Mouse (Mus musculus): ENCODE measurements around the gene Znhit2.
A peak's percentile ranks its signal among the peaks of the same experiment; 100 is the strongest.

Znhit2 gene

GRCm38 (mm10) chr19:6046294-6047153 is 14.5 kb upstream of the Znhit2 start, which contains the start of gene Syvn1:
Gene Syvn1, plus strand, starts transcription at chr19:6046576.
- DNase-seq (ENCODE audit: low spot score) = peak; percentile 88

DNA sequence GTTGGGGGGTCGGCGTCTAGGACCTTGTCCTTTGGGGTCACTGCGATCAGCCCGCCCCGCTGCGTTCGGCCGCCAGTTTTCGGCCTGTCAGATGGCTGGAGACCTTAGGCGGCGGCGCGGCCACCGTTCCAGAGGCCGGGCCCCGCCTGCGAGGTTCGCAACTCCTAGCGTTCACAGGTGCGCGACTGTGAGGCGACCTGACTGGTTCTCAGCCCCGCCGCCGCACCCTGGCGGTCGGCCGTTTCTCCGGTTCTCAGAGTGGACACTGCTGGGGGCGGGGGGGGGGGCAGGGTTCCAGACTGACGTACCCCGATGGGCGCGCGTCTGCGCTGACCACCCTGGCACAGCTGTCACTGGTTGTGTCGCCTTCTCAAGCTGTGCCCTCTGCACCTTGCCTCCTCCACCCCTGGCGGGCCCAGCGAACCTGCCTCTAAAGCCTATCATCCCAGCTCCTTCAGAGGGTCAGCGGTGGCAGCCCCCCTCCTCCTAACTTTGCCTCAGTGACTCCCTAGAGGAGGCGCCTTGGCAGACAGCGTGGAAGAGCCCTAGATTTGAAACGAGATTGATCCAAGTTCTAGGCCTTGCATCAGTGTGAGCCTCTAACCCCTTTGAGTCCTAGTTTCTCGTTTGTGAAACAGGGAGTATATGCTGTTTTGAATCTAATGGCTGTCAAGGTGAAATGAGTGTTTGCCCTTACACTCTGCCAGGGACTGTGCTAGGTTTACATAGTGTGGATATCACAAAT is 13.7 kb upstream of the Znhit2 start:
- no peak for DNase-seq (ENCODE audit: low spot score)

GRCm38 (mm10) chr19:6047899-6048166 is 13.2 kb upstream of the Znhit2 start:
- DNase-seq (ENCODE audit: low spot score) = no peak

- no peak for DNase-seq (ENCODE audit: low spot score)
Observed at GRCm38 (mm10) chr19:6048681-6049410, 12.1 kb upstream of the Znhit2 start.

DNA sequence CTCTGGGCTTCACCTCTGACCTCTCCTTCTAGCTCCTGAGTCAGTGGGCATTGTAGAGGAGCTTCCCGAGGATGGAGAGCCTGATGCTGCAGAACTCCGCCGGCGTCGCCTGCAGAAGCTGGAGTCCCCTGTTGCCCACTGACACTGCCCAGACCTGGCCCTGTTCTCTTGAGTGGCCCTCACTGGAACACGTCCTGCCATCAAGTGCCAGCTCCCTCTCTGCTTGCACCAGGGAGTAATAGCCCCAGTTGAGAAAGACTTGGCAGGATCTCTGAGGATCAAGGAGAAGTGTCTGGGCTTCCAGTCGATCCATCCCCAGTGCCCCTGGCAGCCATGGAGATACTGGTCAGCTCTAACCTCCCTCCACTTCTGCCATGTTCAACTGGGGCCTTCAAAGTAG is 8.5 kb upstream of the Znhit2 start:
- no peak for DNase-seq (ENCODE audit: low spot score)

DNA sequence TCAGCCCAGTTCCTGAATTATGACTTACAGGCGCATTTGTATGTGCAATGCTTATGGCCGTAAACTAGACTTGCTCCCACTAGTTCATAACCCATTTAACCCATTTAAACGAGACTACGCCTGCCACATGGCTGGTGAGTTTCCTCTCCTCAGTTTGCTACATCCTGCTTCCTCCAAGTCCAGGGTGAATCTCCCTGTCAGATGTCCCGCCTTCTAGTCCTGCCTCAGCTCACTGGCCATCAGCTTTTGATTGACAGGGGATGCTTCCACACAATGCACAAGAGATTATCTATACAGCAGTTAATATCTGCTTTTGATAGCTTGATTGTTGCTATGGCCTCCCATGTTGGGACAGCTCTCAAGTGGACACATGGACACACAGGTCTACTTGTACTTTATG is 6.7 kb upstream of the Znhit2 start:
- DNase-seq (ENCODE audit: low spot score) = no peak

GRCm38 (mm10) chr19:6056696-6057095 is 4.3 kb upstream of the Znhit2 start:
- no peak for DNase-seq (ENCODE audit: low spot score)

DNA sequence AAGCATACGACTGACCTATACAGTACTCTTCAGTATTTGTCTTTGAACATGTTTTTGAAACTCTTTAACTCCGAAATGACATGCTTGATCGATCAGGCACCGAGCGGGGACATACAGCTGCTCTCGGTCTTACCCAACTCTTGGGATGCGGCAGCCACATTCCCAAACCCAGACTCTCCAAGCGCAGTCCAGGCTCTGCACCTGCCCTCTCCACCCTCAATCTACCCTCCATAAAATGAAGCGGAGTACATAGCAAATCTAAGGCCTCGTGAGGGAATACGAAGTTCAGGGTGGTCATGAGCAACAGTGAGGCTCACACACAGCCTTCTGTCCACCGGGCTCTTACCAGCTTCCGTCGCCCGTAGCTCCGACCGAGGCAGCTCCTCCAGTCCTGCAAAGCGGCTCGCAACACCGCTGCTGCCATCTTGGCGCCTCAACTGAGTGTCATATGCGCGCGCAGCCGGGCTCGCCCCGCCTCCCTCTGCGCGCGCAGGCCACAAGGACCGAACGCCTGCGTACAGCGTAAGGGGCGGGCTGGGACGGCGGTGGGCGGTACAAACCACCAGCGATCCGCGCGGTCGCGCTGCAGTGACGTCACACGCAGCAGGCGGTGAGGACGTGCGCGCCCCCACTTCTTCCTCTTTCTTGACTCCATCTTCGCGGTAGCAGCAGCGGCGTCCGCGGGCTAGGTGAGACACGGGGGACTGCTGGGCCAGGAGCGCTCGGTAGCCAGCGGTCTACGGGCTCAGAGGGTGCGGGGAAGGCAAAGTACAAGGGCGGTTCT is 3.5 kb upstream of the Znhit2 start, which contains the start of the genes Mrpl49 and Fau:
Gene Mrpl49 (minus strand): TSS at position 473 of the 784 bp plus-strand sequence.
Gene Fau (plus strand): TSS at position 532 of the 784 bp plus-strand sequence.
- DNase-seq (ENCODE audit: low spot score) = peak; percentile 98

DNA sequence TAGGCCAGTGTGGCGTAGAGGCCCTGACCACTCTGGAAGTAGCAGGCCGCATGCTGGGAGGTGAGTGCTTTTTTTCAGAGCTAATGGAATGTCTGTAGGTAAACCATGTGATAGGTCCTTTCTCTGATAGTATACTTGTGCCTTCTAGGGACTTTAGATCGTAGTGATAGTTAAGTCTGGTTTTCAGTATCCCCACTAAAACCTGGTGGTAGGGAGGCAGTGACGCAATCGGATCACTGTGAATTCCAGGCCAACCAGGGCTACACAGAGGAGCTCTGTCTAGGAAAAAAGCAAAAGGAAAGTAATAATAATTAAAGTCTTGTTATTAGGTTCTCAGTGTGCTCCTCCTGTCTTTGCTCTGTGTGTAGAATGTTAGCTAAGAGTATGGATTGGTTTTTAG is 2.5 kb upstream of the Znhit2 start:
- no peak for DNase-seq (ENCODE audit: low spot score)

DNA sequence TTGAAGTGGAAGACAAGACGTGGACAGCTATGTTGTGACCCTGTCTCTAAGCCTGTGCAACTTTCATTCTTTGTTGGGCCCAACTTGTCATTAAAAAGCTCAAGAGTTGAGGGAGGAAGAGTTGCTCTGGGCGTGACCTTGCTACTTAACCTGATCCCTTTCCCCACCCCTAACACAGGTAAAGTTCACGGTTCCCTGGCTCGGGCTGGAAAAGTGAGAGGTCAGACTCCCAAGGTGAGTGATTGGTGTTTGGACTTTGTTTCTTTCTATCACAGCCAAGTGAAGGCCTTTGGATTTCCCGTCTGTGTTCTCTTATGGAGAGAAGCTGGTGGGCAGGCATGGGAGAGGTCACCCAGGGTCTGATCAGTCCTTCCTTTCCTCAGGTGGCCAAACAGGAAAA is 2.0 kb upstream of the Znhit2 start:
- DNase-seq (ENCODE audit: low spot score) = no peak

- DNase-seq (ENCODE audit: low spot score) = no peak
Observed at GRCm38 (mm10) chr19:6061641-6062302, 780 bp downstream of the Znhit2 start.

GRCm38 (mm10) chr19:6062418-6062817 is 1.4 kb downstream of the Znhit2 start:
- DNase-seq (ENCODE audit: low spot score) = no peak

DNA sequence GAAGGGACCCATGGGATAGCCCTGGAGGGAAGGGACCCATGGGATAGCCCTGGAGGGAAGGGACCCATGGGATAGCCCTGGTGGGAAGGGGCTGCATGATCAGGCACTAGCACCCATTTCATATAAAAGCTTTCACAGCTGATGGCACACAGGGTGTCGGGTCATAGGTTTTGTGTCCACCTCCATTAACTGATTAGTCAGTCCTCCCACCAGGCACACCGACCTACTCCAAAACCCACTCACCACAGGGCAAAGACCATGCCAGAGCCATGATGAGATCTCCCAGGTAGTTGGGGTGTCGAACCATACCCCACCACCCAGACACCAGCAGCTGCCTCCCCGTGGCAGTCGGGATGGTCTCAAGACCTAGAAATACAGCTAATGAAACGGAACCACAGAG is 2.1 kb downstream of the Znhit2 start:
- no peak for DNase-seq (ENCODE audit: low spot score)

- DNase-seq (ENCODE audit: low spot score) = no peak
Observed at GRCm38 (mm10) chr19:6066571-6066970, 5.6 kb downstream of the Znhit2 start.

DNA sequence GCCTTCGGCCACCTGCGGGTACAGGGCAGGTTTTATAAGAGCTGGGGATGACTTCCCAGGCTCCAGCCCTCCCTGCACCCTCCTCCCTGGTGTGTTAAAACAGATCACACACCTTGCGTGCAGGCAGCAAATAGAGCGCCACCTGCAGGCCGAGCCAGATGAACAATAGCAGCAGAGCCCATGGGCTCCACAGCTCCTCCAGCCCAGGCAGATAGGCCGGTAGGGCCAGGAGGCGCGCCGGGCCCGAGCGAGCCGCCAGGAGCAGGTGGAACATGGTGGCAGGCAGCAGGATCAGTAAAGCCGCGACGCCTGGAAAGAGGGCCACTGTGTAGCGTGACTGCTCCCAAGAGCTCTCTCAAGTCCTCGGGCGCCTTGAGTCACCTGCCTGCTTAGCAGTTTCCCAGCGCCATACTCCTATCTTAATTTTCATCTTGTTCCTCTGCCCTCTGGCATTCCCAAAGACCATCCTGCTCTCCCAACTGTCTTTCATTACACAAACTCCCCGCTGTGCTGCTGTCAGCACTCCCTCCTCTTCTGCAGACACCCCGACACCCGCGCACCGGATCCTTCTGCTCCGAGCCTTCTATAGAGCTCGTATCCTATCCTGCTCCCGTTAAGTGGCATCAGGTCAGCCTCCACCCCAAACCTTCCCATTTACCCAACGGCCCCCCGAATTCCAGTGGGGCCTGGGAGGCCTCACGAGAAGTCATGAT is 6.2 kb downstream of the Znhit2 start:
- DNase-seq (ENCODE audit: low spot score) = peak; percentile 52

DNA sequence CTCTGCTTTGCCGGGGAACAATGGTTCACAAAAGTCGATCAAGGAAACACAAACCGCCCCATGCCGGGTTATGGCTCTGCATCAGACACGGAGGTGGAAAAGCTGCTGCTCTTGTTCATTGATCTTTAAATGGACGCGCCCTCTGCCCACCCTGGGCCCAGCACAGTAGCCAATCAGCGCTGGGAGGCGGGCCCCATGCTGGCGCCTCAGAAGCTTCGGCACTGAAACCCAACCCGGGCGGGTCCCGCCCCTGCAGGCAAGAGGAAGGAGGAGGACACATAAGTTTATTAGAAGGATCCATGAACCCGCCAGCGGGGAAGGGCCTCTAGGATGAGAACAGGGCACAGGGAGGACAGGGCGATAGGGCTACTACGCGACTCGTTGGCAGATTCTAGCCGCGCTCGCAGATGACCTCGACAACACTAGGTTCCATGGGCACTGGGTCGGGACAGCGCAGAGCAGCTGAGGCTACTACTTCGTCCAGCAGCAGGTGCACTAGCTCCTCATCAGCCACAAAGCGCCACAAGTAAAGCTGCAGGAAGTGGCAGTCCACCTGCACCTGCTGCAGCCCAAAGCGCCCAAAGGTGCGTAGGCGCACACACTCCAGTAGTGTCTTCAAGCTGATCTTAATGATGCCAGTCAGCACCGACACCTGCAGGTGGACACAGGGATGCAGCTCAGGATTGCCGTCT is 6.9 kb downstream of the Znhit2 start, which contains the start of gene Tm7sf2:
Gene Tm7sf2 (minus strand): TSS at position 650 of the 692 bp plus-strand sequence.
- DNase-seq (ENCODE audit: low spot score) = peak; percentile 91

DNA sequence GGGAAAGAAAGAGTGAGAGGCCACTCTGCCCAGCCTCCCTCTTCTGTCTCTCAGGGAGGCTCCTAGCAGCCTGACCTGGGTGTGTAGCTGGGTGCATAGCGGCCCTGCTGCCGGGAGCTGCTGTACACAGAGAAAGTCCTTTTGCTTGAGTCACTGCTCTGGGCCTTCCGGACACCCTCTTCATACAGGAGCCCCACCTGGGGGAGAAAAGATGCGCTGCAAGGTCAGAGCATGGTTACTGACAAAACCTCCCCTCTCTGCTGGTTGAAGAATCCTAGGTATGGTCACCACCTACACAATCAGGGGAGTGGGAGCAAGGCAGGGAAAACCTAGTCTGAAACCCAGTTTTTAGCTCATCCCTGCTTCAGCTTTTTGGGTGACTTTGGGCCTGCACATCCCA is 8.0 kb downstream of the Znhit2 start:
- DNase-seq (ENCODE audit: low spot score) = no peak

DNA sequence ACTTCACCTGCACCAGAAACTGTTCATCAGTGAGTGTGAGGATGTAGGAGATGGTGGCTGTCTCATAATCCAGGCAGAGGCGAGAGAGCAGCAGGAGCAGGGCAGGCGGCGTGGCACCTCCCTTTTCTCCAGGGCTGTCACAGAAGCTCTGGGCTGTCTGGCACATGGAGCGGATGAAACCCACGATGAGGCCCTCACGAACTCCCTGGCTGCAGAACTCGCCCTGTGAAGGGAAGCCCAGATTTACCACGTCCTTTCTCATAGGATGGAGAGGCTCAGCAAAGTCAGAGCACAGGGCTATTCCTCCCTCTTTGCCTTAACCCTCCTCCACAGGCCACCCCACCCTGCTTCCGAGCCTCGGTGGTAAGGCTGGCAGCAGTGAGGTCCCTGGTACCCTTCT is 8.9 kb downstream of the Znhit2 start:
- DNase-seq (ENCODE audit: low spot score) = no peak

GRCm38 (mm10) chr19:6070571-6071250 is 9.7 kb downstream of the Znhit2 start:
- no peak for DNase-seq (ENCODE audit: low spot score)
